Mouse (Mus musculus): ENCODE measurements at regions not wholly inside any gene's neighbourhood (a gene's known extent, or its start where the extent isn't known, plus 50 kb on each side); places are given as distances from the start of the nearest gene placed in this dataset.

GRCm38 (mm10) chr15:93916856-93917255 is 321.2 kb upstream of the Prickle1 start:
- TF ChIP-seq EP300 (IDR thresholded peaks at IDR 0.05; ENCODE audit: low read depth), result no peak; the same call in 1 of the 2 replicates
- TF ChIP-seq CTCF (IDR thresholded peaks at IDR 0.05; ENCODE audit: low read depth), result no peak
